Comparison of ENCODE assay signal across 20 mouse cellular contexts in genomic region chr4:118518208-118518607, GRCm38 (mm10). TPM values are rescaled to one million over a fixed set of nuclear protein-coding genes. Genes with fewer than 3 reads are reported as not detected.
DNase-seq lines count a peak whose midpoint lies in the region; ATAC-seq lines count a peak whose summit lies in the region.
"Had no signal": no experiment of that assay in that cellular context is flagged by ENCODE, and none has a peak within 500 bp of the region (broad histone marks: within the 10 kb centered on the region; RNA-seq: fewer than 3 reads in every experiment).

No protein-coding gene starts in this region.

- peak; percentile 48 for DNase-seq in lung, postnatal 36 days
- no peak for DNase-seq in lung, postnatal 4 days
- no peak for DNase-seq in testis, postnatal 10 days (ENCODE audit: low spot score)
- DNase-seq in cerebellum, postnatal 14 days = no peak
- no peak for DNase-seq in heart, postnatal 25 days (ENCODE audit: low spot score)
- DNase-seq: cerebellum, adult 18-20 months; cerebellum, postnatal 36 days; heart, postnatal 10 days; kidney, adult 11 months; kidney, postnatal 10 days; left cerebral cortex, postnatal 4 days; lung, embryonic 14.5 days; right cerebral cortex, adult 18-20 months; spleen, adult 18-20 months had no signal

- intact Hi-C loops in heart, postnatal 25 days (cut with DNase I) = loop anchor here (2.0 to 5.0 kb wide), 4 partner anchors 36 to 91 kb away; partner anchors contain the start of gene Elovl1

- peak; percentile 87 for ATAC-seq in granulocyte monocyte progenitor cell, adult 5-6 weeks (replicated peaks; ENCODE audit: poor library complexity, severe bottlenecking)
- peak; percentile 77 for ATAC-seq in megakaryocyte, adult 5-6 weeks (ENCODE audit: poor library complexity, severe bottlenecking)

RNA-seq across cellular contexts. Expression of gene 2610528J11Rik, which starts 8.6 kb away (rescaled TPM):
- total RNA-seq in granulocyte monocyte progenitor cell, adult 5-6 weeks (2014; fragmentation: Nextera tagmentation) = not detected in 2 replicates
- not detected in 2 replicates for total RNA-seq in granulocyte monocyte progenitor cell, adult 5-6 weeks (2017)
- total RNA-seq in megakaryocyte, adult 5-6 weeks (2015) = not detected in 2 replicates
- total RNA-seq in megakaryocyte, adult 5-6 weeks (2017) = not detected in 2 replicates
- not detected for total RNA-seq in heart, postnatal 25 days (2021)
- total RNA-seq: gastrocnemius, adult 18-20 months; heart, postnatal 10 days; layer of hippocampus, adult 8-10 months; MEL; monocyte, adult 5-6 weeks had no signal

RNA-seq across cellular contexts. Expression of gene Tmem125, which starts 25.6 kb away (rescaled TPM):
- not detected in 2 replicates for total RNA-seq in granulocyte monocyte progenitor cell, adult 5-6 weeks (2014; fragmentation: Nextera tagmentation)
- 0.82 TPM in 1 of 2 replicates, not detected in the other for total RNA-seq in granulocyte monocyte progenitor cell, adult 5-6 weeks (2017)
- total RNA-seq in megakaryocyte, adult 5-6 weeks (2015) = 0.18 TPM in 1 of 2 replicates, not detected in the other
- not detected in 2 replicates for total RNA-seq in megakaryocyte, adult 5-6 weeks (2017)
- total RNA-seq in heart, postnatal 25 days (2021) = under 1 TPM in 1 of 2 experiments, not detected in 1; 0.17 TPM
- total RNA-seq: gastrocnemius, adult 18-20 months; monocyte, adult 5-6 weeks had no signal

RNA-seq across cellular contexts. Expression of gene Tie1, which starts 28.3 kb away (rescaled TPM):
- total RNA-seq in granulocyte monocyte progenitor cell, adult 5-6 weeks (2014; fragmentation: Nextera tagmentation) = 3.9 and 7.2 TPM in 2 replicates
- total RNA-seq in granulocyte monocyte progenitor cell, adult 5-6 weeks (2017) = 4.3 and 4.5 TPM in 2 replicates
- 0.27 and 0.34 TPM in 2 replicates for total RNA-seq in megakaryocyte, adult 5-6 weeks (2015)
- total RNA-seq in megakaryocyte, adult 5-6 weeks (2017) = 0.16 and 0.26 TPM in 2 replicates
- total RNA-seq in heart, postnatal 25 days (2021) = 10 to 100 TPM; 64.0 to 75.8 TPM
- total RNA-seq: MEL; monocyte, adult 5-6 weeks had no signal

Comparison
In these comparisons a context has a peak if more than half of its experiments do, and no peak if none do; other contexts are left out.
1. RNA of gene Tie1, which starts 28.3 kb away (total RNA-seq): 64.0 to 75.8 TPM in heart, postnatal 25 days; 3.9 to 7.2 TPM in granulocyte monocyte progenitor cell, adult 5-6 weeks and 0.16 to 0.34 TPM in megakaryocyte, adult 5-6 weeks; every median in the first group is over 4 times any median in the second.